Mouse (Mus musculus): ENCODE measurements around the gene Mtus2. TPM values are rescaled to one million over a fixed set of nuclear protein-coding genes. Genes with fewer than 3 reads are reported as not detected.
A peak's percentile ranks its signal among the peaks of the same experiment; 100 is the strongest.

The Mtus2 gene
- polyA plus RNA-seq, 1 experiment, result 2.3 TPM

DNA sequence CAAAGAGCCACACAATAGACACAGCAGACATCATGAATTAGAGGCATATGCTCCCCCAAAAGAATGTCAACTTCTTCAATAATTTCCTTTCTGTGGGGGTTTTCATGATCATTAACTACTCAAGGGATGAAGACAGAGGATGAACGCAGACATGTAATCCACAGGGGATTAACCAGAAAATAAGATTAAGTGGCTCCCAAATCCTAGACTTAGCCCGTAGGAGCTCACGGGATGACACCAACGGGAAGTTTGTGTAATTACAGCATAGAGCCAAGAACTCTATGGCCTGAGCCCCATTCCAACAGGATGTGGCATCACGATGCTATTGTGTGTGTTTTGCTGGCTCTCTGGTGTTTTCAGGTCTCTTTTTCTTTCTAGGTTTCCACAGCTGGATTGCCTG lies 12.4 kb downstream of the Mtus2 start:
- Histone ChIP-seq H3K27ac (ENCODE audit: insufficient read depth, low read length) (no peak overlapping the region), H3K4me1 (ENCODE audit: control insufficient read depth, insufficient read depth, insufficient read length) (no peaks in the 10 kb centered on the region), H3K36me3 (ENCODE audit: control insufficient read depth, insufficient read depth, low read length) (no peaks in the 10 kb centered on the region), H3K27me3 (ENCODE audit: control insufficient read depth, insufficient read depth, low read length) (no peaks in the 10 kb centered on the region), H3K4me3 (ENCODE audit: extremely low read depth, insufficient read depth, insufficient read length) (no peak overlapping the region)
- no peak for TF ChIP-seq POLR2A (IDR thresholded peaks at IDR 0.05; ENCODE audit: low read depth, low read length)
- no peak for TF ChIP-seq CTCF (IDR thresholded peaks at IDR 0.05; ENCODE audit: extremely low read depth, insufficient read depth, insufficient read length, insufficient replicate concordance)
- no peak for DNase-seq (ENCODE audit: low read depth in 1 of 2, low spot score in 2 of 2)
- WGBS, result 75% methylated on average over 5 of the region's 5 CpGs

- H3K36me3 ChIP-seq (ENCODE audit: control insufficient read depth, insufficient read depth, low read length), result no peaks in the 10 kb centered on the region
- TF ChIP-seq POLR2A (IDR thresholded peaks at IDR 0.05; ENCODE audit: low read depth, low read length), result no peak
- no peak for TF ChIP-seq CTCF (IDR thresholded peaks at IDR 0.05; ENCODE audit: extremely low read depth, insufficient read depth, insufficient read length, insufficient replicate concordance)
- H3K4me3 ChIP-seq (ENCODE audit: extremely low read depth, insufficient read depth, insufficient read length), result no peak overlapping the region
- 71% methylated on average over 13 of the region's 13 CpGs for WGBS
- H3K27ac ChIP-seq (ENCODE audit: insufficient read depth, low read length), result no peak overlapping the region
- H3K27me3 ChIP-seq (ENCODE audit: control insufficient read depth, insufficient read depth, low read length), result no peaks in the 10 kb centered on the region
- H3K4me1 ChIP-seq (ENCODE audit: control insufficient read depth, insufficient read depth, insufficient read length), result no peaks in the 10 kb centered on the region
- DNase-seq (ENCODE audit: low read depth in 1 of 2, low spot score in 2 of 2), result no peak
These were observed 18.9 kb downstream of the Mtus2 start for GRCm38 (mm10) chr5:147976001-147976400.

GRCm38 (mm10) chr5:147980606-147981005 lies 23.5 kb downstream of the Mtus2 start:
- WGBS, result 91% methylated on average over 13 of the region's 13 CpGs
- H3K36me3 ChIP-seq (ENCODE audit: control insufficient read depth, insufficient read depth, low read length), result no peaks in the 10 kb centered on the region
- H3K4me3 ChIP-seq (ENCODE audit: extremely low read depth, insufficient read depth, insufficient read length), result no peak overlapping the region
- TF ChIP-seq POLR2A (IDR thresholded peaks at IDR 0.05; ENCODE audit: low read depth, low read length) (no peak), CTCF (IDR thresholded peaks at IDR 0.05; ENCODE audit: extremely low read depth, insufficient read depth, insufficient read length, insufficient replicate concordance) (no peak)
- H3K4me1 ChIP-seq (ENCODE audit: control insufficient read depth, insufficient read depth, insufficient read length), result no peaks in the 10 kb centered on the region
- DNase-seq (ENCODE audit: low read depth in 1 of 2, low spot score in 2 of 2), result no peak
- no peak overlapping the region for H3K27ac ChIP-seq (ENCODE audit: insufficient read depth, low read length)
- no peaks in the 10 kb centered on the region for H3K27me3 ChIP-seq (ENCODE audit: control insufficient read depth, insufficient read depth, low read length)

- H3K4me3 ChIP-seq (ENCODE audit: extremely low read depth, insufficient read depth, insufficient read length), result no peak overlapping the region
- TF ChIP-seq POLR2A (IDR thresholded peaks at IDR 0.05; ENCODE audit: low read depth, low read length), result no peak
- TF ChIP-seq CTCF (IDR thresholded peaks at IDR 0.05; ENCODE audit: extremely low read depth, insufficient read depth, insufficient read length, insufficient replicate concordance), result no peak
- H3K36me3 ChIP-seq (ENCODE audit: control insufficient read depth, insufficient read depth, low read length), result no peaks in the 10 kb centered on the region
- 74% methylated on average over 4 of the region's 4 CpGs for WGBS
- H3K4me1 ChIP-seq (ENCODE audit: control insufficient read depth, insufficient read depth, insufficient read length), result no peaks in the 10 kb centered on the region
- no peak for DNase-seq (ENCODE audit: low read depth in 1 of 2, low spot score in 2 of 2)
- no peaks in the 10 kb centered on the region for H3K27me3 ChIP-seq (ENCODE audit: control insufficient read depth, insufficient read depth, low read length)
- H3K27ac ChIP-seq (ENCODE audit: insufficient read depth, low read length), result no peak overlapping the region
These were observed 33.2 kb downstream of the Mtus2 start for GRCm38 (mm10) chr5:147990289-147990688.

GRCm38 (mm10) chr5:147990775-147991174 lies 33.7 kb downstream of the Mtus2 start:
- H3K36me3 ChIP-seq (ENCODE audit: control insufficient read depth, insufficient read depth, low read length), result no peaks in the 10 kb centered on the region
- H3K4me3 ChIP-seq (ENCODE audit: extremely low read depth, insufficient read depth, insufficient read length), result no peak overlapping the region
- no peaks in the 10 kb centered on the region for H3K4me1 ChIP-seq (ENCODE audit: control insufficient read depth, insufficient read depth, insufficient read length)
- H3K27me3 ChIP-seq (ENCODE audit: control insufficient read depth, insufficient read depth, low read length), result no peaks in the 10 kb centered on the region
- TF ChIP-seq CTCF (IDR thresholded peaks at IDR 0.05; ENCODE audit: extremely low read depth, insufficient read depth, insufficient read length, insufficient replicate concordance), result no peak
- no peak for TF ChIP-seq POLR2A (IDR thresholded peaks at IDR 0.05; ENCODE audit: low read depth, low read length)
- 87% methylated on average over 10 of the region's 10 CpGs for WGBS
- H3K27ac ChIP-seq (ENCODE audit: insufficient read depth, low read length), result no peak overlapping the region
- no peak for DNase-seq (ENCODE audit: low read depth in 1 of 2, low spot score in 2 of 2)

- 35% methylated on average over 20 of the region's 20 CpGs for WGBS
- Histone ChIP-seq H3K27me3 (ENCODE audit: control insufficient read depth, insufficient read depth, low read length) (no peaks in the 10 kb centered on the region), H3K4me3 (ENCODE audit: extremely low read depth, insufficient read depth, insufficient read length) (no peak overlapping the region), H3K36me3 (ENCODE audit: control insufficient read depth, insufficient read depth, low read length) (no peaks in the 10 kb centered on the region), H3K27ac (ENCODE audit: insufficient read depth, low read length) (no peak overlapping the region), H3K4me1 (ENCODE audit: control insufficient read depth, insufficient read depth, insufficient read length) (no peaks in the 10 kb centered on the region)
- no peak for TF ChIP-seq CTCF (IDR thresholded peaks at IDR 0.05; ENCODE audit: extremely low read depth, insufficient read depth, insufficient read length, insufficient replicate concordance)
- no peak for TF ChIP-seq POLR2A (IDR thresholded peaks at IDR 0.05; ENCODE audit: low read depth, low read length)
- DNase-seq (ENCODE audit: low read depth in 1 of 2, low spot score in 2 of 2), result peak in 1 of 2 experiments; percentile 6
These were observed 35.7 kb downstream of the Mtus2 start for GRCm38 (mm10) chr5:147992581-147993378.

- DNase-seq (ENCODE audit: low read depth in 1 of 2, low spot score in 2 of 2), result no peak
- no peaks in the 10 kb centered on the region for H3K36me3 ChIP-seq (ENCODE audit: control insufficient read depth, insufficient read depth, low read length)
- H3K27me3 ChIP-seq (ENCODE audit: control insufficient read depth, insufficient read depth, low read length), result no peaks in the 10 kb centered on the region
- no peak overlapping the region for H3K4me3 ChIP-seq (ENCODE audit: extremely low read depth, insufficient read depth, insufficient read length)
- no peaks in the 10 kb centered on the region for H3K4me1 ChIP-seq (ENCODE audit: control insufficient read depth, insufficient read depth, insufficient read length)
- no peak overlapping the region for H3K27ac ChIP-seq (ENCODE audit: insufficient read depth, low read length)
- WGBS, result 47% methylated on average over 4 of the region's 4 CpGs
- no peak for TF ChIP-seq CTCF (IDR thresholded peaks at IDR 0.05; ENCODE audit: extremely low read depth, insufficient read depth, insufficient read length, insufficient replicate concordance)
- no peak for TF ChIP-seq POLR2A (IDR thresholded peaks at IDR 0.05; ENCODE audit: low read depth, low read length)
These were observed 48.1 kb downstream of the Mtus2 start for GRCm38 (mm10) chr5:148005263-148005662.
